Mouse (Mus musculus) hindbrain, embryonic 15.5 days (tissue): Measurements from ENCODE around the gene Rln1. TPM values are rescaled to one million over a fixed set of nuclear protein-coding genes. Genes with fewer than 3 reads are reported as not detected.

ENCODE experiments used
- ATAC-seq: fragments of 200-750 bp; cut with Nextera tagmentation; 2 replicates; pipeline ENCODE4 v1.8.0; 2017; ENCODE audit warnings: low read depth, moderate number of reproducible peaks, moderate TSS enrichment; ENCODE audit not compliant: low FRiP score
- H3K27ac ChIP-seq: fragments of 300-500 bp; sonication (generic); replicated peaks from 2 replicates; pipeline ENCODE4 v1.5.1; 2015; ENCODE audit warnings: mild to moderate bottlenecking, inconsistent platforms
- H3K27me3 ChIP-seq: fragments of 300-500 bp; sonication (generic); 2 replicates; pipeline ENCODE4 v1.6.1; 2015; ENCODE audit warnings: control low read depth, inconsistent platforms
- H3K36me3 ChIP-seq: fragments of 300-500 bp; sonication (generic); 2 replicates; pipeline ENCODE4 v1.6.1; 2015; ENCODE audit warnings: control low read depth, inconsistent platforms
- H3K4me1 ChIP-seq: fragments of 300-500 bp; sonication (generic); replicated peaks from 2 replicates; pipeline ENCODE4 v1.6.1; 2015; ENCODE audit warnings: control low read depth, inconsistent platforms
- H3K4me2 ChIP-seq: fragments of 300-500 bp; sonication (generic); 2 replicates; pipeline ENCODE4 v1.6.1; 2015; ENCODE audit warnings: moderate library complexity, mild to moderate bottlenecking, inconsistent platforms
- H3K4me3 ChIP-seq: fragments of 300-500 bp; sonication (generic); 2 replicates; pipeline ENCODE4 v1.5.1; 2015; ENCODE audit warnings: mild to moderate bottlenecking, inconsistent platforms
- H3K9ac ChIP-seq: fragments of 300-500 bp; sonication (generic); 2 replicates; pipeline ENCODE4 v1.6.1; 2015; ENCODE audit warnings: inconsistent platforms
- H3K9me3 ChIP-seq: fragments of 300-500 bp; sonication (generic); 2 replicates; pipeline ENCODE4 v1.6.1; 2016; ENCODE audit warnings: control low read depth, inconsistent platforms
- WGBS: fragments of 180-500 bp; shearing (Covaris S2); methylation state at CpG from one replicate; pipeline ENCODE4 v1.1.7; 2015; 5-methylcytosine and 5-hydroxymethylcytosine counted together
- polyA plus RNA-seq: library from polyadenylated mRNA; unstranded; fragments of >200 nt; fragmentation: Nextera tagmentation; extraction: Ambion mirVana; gene quantifications from 2 replicates; pipeline ENCODE4 v1.2.1, GENCODE M21; 2015

Gene Rln1
- polyA plus RNA-seq: 3.0 and 4.9 TPM in 2 replicates

DNA sequence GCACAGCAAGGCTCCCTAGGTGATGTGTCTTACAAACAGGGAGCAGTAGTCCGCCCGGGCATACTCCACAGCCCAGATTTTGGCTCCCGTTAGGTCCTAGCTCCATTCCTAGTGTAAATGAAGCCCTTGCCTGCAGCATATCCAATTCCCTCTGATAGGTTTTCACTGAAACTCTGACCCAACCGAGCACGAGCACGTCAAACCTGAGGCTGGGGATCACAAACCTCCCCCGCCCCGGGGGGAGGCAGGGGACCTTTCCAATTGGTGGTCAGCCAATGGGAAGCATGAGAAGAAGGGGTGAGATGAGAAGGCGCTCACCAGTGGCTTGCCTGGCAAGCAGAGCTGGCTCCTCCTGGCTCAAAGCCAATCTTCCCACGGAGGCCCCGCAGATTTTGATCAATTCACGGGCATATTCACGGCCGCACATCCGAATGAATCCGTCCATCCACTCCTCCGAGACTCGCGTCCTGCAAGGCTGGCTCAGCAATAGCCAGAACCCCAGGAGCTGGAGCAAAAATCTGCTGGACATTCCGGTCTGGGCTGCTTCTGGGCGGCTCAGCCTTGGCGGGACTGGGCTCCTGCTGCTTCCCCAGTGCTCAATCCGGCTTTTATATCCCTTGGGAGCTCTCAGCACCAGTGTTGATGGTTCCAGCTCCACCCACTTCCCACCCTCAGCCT, at the start of gene Rln1:
Gene Rln1, minus strand, starts transcription at position 603 of the 678 bp plus-strand sequence.
- Histone ChIP-seq H3K4me2 (peak within 1 kb of the TSS; percentile 85), H3K9me3 (no peaks in the 10 kb centered on the region), H3K4me3 (peak within 1 kb of the TSS; percentile 47), H3K9ac (peak within 1 kb of the TSS; percentile 61), H3K27ac (peak within 1 kb of the TSS; percentile 58), H3K4me1 (peaks cover 10% of the 10 kb centered on the region; the same call in 1 of the 2 replicates), H3K36me3 (no peaks in the 10 kb centered on the region), H3K27me3 (no peaks in the 10 kb centered on the region)
- WGBS: 2% methylated on average over 23 of the region's 23 CpGs
- ATAC-seq: peak; percentile 84

DNA sequence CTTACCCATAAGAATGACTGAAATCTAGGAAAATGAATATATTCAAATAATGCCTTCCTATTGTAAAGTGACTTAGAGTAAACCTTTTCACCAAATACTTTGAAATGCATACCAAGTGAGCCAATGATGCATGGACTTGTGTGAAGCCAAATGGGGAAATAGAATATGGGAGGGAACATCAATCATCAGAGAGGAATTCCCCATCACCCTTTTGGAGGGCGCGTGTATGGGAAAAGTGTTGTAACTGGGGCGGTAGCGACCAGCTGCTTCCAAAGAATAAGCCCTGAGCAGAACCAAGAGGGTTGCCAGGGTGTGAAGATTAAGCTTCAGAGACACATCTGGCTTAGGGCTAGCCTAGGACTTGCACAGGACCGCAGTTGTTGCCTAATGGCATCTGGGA, 48.9 kb upstream of the Rln1 start:
- no peak for ATAC-seq
- Histone ChIP-seq H3K9ac (no peak overlapping the region), H3K4me2 (no peak overlapping the region), H3K36me3 (no peaks in the 10 kb centered on the region), H3K27me3 (no peaks in the 10 kb centered on the region), H3K4me3 (no peak overlapping the region), H3K4me1 (no peaks in the 10 kb centered on the region), H3K9me3 (no peaks in the 10 kb centered on the region), H3K27ac (no peak overlapping the region)
- 94% methylated on average over 5 of the region's 5 CpGs for WGBS

DNA sequence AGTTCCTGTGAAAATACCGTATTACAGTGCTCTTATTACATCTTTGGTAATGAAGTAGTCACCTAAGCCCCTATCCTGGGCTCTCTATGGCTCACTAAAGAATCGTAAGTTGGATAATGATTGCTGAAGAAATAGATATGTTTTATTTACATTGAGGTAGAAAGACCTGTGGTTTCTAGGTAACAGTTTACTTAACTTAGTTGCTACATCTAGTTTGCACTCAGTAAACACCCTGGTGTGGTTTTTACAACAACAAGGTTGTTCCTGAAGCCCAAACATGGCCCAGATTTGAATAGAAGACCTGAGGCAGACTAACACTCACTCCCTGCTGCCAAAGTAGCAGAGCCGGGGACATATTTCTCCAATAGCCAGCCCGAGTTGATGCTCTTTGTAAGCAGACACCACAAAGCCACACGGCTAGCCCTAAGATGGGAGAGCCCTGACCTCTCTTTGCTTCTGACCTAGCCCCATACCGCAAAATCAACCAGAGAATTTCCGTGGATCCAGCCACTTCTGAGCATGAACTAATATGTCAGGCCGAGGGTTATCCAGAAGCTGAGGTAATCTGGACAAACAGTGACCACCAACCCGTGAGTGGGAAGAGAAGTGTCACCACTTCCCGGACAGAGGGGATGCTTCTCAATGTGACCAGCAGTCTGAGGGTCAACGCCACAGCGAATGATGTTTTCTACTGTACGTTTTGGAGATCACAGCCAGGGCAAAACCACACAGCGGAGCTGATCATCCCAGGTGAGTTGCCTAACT, 45.6 kb upstream of the Rln1 start:
- no peaks in the 10 kb centered on the region for H3K36me3 ChIP-seq
- H3K27ac ChIP-seq: no peak overlapping the region
- H3K4me3 ChIP-seq: no peak overlapping the region
- H3K4me2 ChIP-seq: no peak overlapping the region
- H3K27me3 ChIP-seq: no peaks in the 10 kb centered on the region
- H3K9ac ChIP-seq: no peak overlapping the region
- WGBS: 94% methylated on average over 14 of the region's 14 CpGs
- H3K9me3 ChIP-seq: no peaks in the 10 kb centered on the region
- no peaks in the 10 kb centered on the region for H3K4me1 ChIP-seq
- no peak for ATAC-seq

DNA sequence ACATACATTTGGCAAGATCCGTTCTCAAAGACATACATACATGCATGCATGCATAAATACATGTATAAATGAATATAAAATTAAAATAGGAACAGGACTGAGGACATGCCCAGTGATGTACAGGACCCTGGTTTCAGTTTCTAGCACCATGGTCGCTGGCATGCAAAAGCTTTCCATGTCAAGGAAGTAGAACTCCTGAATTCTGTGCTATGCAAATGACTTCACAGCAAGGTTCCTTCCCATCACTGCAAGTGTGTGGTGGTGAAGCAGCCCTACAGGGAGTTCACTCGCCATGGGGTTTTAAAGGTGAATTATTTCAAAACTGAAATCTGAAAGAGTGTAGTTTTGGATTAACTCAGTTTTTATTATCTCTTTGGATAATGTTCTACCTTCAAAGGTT, 41.9 kb upstream of the Rln1 start:
- H3K4me2 ChIP-seq: no peak overlapping the region
- H3K4me3 ChIP-seq: no peak overlapping the region
- WGBS: 76% methylated on average over 3 of the region's 3 CpGs
- H3K9ac ChIP-seq: no peak overlapping the region
- no peak for ATAC-seq
- H3K27ac ChIP-seq: no peak overlapping the region
- no peaks in the 10 kb centered on the region for H3K36me3 ChIP-seq
- H3K4me1 ChIP-seq: no peaks in the 10 kb centered on the region
- no peaks in the 10 kb centered on the region for H3K27me3 ChIP-seq
- no peaks in the 10 kb centered on the region for H3K9me3 ChIP-seq

DNA sequence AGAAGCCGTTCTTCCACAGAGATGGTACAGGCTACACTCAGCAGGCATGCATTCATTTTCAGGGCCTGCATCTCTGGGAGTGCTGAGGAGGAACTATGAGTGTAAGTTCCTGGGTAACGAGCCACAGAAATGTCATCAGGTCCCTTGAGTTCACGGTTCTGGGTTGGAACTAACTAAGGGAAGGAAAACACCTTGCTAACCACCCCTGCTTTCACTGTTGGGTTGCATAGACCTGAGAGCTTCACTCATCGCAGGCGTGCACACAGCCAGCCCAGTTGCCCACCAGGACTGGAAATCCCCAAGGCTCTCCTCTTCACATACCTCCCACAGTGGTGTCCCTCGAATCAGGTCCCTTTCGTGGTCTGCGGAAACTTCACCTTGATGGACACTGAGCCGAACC, 40.5 kb upstream of the Rln1 start:
- Histone ChIP-seq H3K4me2 (no peak overlapping the region), H3K4me1 (no peaks in the 10 kb centered on the region), H3K9ac (no peak overlapping the region), H3K27me3 (no peaks in the 10 kb centered on the region), H3K9me3 (no peaks in the 10 kb centered on the region), H3K36me3 (no peaks in the 10 kb centered on the region), H3K27ac (no peak overlapping the region), H3K4me3 (no peak overlapping the region)
- ATAC-seq: no peak
- 95% methylated on average over 9 of the region's 9 CpGs for WGBS

DNA sequence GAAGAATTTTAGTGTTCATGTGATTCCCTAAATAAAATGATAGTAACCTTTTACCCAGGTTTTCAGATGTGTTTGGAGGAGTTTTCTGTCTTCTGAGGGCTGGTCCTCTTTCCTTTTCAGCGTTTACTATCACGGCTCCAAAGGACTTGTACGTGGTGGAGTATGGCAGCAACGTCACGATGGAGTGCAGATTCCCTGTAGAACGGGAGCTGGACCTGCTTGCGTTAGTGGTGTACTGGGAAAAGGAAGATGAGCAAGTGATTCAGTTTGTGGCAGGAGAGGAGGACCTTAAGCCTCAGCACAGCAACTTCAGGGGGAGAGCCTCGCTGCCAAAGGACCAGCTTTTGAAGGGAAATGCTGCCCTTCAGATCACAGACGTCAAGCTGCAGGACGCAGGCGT, 39.0 kb upstream of the Rln1 start:
- no peak overlapping the region for H3K27ac ChIP-seq
- no peaks in the 10 kb centered on the region for H3K9me3 ChIP-seq
- H3K9ac ChIP-seq: no peak overlapping the region
- H3K4me2 ChIP-seq: peak overlapping the region; percentile 44
- no peaks in the 10 kb centered on the region for H3K4me1 ChIP-seq
- peak overlapping the region; percentile 18 for H3K4me3 ChIP-seq
- ATAC-seq: no peak
- H3K36me3 ChIP-seq: no peaks in the 10 kb centered on the region
- no peaks in the 10 kb centered on the region for H3K27me3 ChIP-seq
- WGBS: 35% methylated on average over 11 of the region's 11 CpGs

DNA sequence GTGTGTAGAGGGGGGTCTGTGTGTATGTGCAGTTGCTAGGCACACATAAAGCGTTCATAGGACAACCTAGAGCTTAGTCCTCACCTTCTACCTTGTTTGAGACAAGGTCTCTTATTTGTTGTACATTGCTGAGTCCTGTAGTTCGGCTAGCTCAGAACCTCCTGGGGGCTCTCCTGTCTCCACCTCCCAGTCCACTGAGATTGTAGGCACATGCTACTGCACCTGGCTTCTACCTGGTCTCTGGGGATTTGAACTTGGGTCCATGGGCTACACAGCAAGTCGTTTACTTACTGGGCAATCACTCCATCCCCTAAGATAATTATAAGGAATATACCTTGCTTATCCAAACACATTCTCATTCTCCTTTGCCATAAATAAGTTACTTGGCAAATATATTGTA, 38.2 kb upstream of the Rln1 start:
- 0 out of 2 replicates have a peak, but pooled peaks cover under 1% of the 10 kb centered on the region for H3K4me1 ChIP-seq

DNA sequence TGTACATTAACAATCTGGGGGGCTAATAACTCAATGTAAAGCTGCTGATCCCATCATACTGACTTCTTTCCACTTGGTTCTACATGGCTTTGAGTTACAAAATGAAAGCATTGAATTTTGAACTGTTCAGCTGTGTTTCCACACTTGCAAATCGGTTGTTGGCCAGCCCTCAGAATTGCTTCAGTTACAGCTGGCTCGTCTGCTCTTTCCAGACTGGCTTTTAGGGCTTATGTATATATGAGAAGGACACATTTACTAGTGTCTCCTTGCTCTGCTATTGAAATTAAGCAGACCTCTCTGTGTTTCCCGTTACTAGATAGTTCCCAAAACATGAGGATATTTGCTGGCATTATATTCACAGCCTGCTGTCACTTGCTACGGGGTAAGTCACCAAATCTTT, 37.7 kb upstream of the Rln1 start:
- WGBS: 78% methylated on average over 4 of the region's 4 CpGs
- 0 out of 2 replicates have a peak, but pooled peaks cover 5% of the 10 kb centered on the region for H3K4me1 ChIP-seq
- no peak overlapping the region for H3K27ac ChIP-seq
- no peaks in the 10 kb centered on the region for H3K9me3 ChIP-seq
- no peak overlapping the region for H3K9ac ChIP-seq
- no peak for ATAC-seq
- no peak overlapping the region for H3K4me2 ChIP-seq
- H3K27me3 ChIP-seq: no peaks in the 10 kb centered on the region
- no peak overlapping the region for H3K4me3 ChIP-seq
- no peaks in the 10 kb centered on the region for H3K36me3 ChIP-seq

More for the DNA sequence above, 38.2 kb upstream of the Rln1 start:
- no peak overlapping the region for H3K27ac ChIP-seq
- H3K9ac ChIP-seq: no peak overlapping the region
- no peak for ATAC-seq
- 89% methylated on average over 3 of the region's 3 CpGs for WGBS
- H3K36me3 ChIP-seq: no peaks in the 10 kb centered on the region
- no peaks in the 10 kb centered on the region for H3K9me3 ChIP-seq
- H3K4me3 ChIP-seq: no peak overlapping the region
- H3K4me2 ChIP-seq: no peak overlapping the region
- H3K27me3 ChIP-seq: no peaks in the 10 kb centered on the region

DNA sequence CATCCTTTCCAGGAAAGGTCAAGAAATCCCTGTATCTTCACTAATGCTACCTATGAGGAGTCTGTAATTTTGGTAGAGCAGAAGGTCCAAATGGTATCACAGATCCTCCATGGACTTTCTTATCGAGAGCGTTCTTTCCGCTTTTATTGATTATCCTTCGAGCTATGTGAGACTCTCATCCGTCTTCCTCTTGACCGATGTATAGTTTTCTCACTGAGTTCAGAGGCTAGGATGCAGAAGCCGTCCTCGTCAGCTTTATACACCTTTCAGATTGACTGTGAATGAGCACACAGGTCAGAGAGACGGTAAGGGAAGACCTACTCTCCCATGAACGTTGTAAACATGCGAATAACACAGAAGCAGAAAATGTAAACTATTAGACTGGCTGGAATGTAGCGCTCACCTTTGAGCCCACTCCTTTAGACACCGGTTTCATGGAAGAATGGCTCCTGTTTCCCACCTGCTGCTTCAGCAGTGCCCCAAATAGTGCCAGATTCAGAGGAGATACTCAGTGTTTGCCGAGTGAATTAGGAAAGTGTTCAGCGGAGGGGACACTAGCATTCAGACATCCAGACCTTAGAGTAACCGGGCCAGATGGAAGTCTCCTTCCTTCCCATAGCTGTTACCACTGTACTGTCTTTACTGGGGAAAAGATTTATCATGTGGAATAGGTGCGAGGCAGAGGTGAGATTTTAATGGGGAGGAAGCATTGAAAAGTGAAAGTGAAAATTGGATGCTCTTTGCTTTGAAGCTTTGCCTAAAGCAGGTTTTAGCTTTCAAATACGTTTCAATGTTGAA, 37.0 kb upstream of the Rln1 start:
- Histone ChIP-seq H3K9me3 (no peaks in the 10 kb centered on the region), H3K27ac (no peak overlapping the region), H3K27me3 (no peaks in the 10 kb centered on the region), H3K9ac (no peak overlapping the region), H3K4me1 (peaks cover 9% of the 10 kb centered on the region; the same call in 1 of the 2 replicates), H3K4me3 (no peak overlapping the region), H3K4me2 (no peak overlapping the region), H3K36me3 (no peaks in the 10 kb centered on the region)
- 83% methylated on average over 18 of the region's 18 CpGs for WGBS
- ATAC-seq: no peak

DNA sequence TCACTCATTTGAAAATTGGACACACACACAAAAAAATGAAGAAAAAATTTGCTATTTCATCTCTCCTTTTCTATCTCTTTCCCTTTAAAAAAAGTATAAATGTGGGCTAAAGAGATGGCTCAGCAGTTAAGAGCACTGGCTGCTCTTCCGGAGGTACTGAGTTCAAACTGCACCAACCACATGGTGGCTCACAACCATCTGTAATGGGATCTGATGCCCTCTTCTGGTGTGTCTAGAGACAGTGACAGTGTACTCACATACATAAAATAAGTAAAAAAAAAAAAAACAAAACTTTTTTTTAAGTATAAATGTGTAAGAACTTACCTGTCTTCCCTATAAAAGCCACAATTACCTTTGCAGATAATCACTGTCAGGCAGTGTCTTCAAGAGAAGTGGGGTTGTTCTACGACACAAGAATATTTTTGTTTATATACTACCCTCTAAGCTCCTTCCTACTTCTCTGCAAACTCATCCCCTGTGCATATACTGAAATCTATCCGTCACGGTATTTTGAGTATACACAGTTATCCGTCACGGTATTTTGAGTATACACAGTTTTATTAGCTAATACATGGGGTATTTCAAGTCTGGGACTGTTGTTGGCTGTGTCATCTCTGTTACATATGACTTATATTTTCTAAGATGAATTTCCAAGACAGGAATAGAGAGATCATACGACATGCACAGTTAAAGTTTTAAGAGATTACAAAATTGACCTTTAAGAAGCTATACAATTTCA, 36.2 kb upstream of the Rln1 start:
- WGBS: 94% methylated on average over 7 of the region's 7 CpGs
- ATAC-seq: no peak
- Histone ChIP-seq H3K4me3 (no peak overlapping the region), H3K9me3 (no peaks in the 10 kb centered on the region), H3K27ac (no peak overlapping the region), H3K4me1 (peaks cover 9% of the 10 kb centered on the region; the same call in 1 of the 2 replicates), H3K4me2 (no peak overlapping the region), H3K9ac (no peak overlapping the region), H3K36me3 (no peaks in the 10 kb centered on the region), H3K27me3 (no peaks in the 10 kb centered on the region)

DNA sequence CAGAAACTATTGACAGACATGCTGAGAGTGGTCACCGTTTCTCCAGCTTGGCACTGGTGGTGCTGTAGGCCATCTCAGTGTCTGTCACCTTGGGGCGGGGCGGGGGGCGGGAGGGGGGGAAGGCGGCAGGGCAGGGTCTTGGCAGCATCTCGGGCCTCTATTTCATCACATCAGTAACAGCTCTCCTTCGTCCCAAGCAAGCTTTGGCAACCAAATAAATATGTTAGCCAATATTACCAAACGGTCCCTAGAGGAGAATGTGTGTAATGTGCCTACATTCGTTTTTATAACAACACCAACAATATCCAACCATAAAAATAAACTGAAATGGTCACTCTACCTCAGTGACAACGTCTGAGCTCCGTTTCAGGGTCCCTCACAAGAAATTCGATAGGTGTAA, 35.6 kb upstream of the Rln1 start:
- Histone ChIP-seq H3K27me3 (no peaks in the 10 kb centered on the region), H3K4me1 (peaks cover 9% of the 10 kb centered on the region; the same call in 1 of the 2 replicates)
- WGBS: 79% methylated on average over 12 of the region's 12 CpGs

More for the DNA sequence above, 35.6 kb upstream of the Rln1 start:
- Histone ChIP-seq H3K36me3 (no peaks in the 10 kb centered on the region), H3K4me3 (no peak overlapping the region), H3K9ac (no peak overlapping the region), H3K4me2 (no peak overlapping the region), H3K9me3 (no peaks in the 10 kb centered on the region), H3K27ac (no peak overlapping the region)
- no peak for ATAC-seq
